Mouse (Mus musculus) ovary, postnatal 10 days (tissue): Measurements from ENCODE around the gene Tcte1.

ENCODE experiments used
- DNase-seq: peaks from one replicate; pipeline ENCODE4 v3.0.0; 2022; ENCODE audit warnings: low spot score

The Tcte1 gene

DNA sequence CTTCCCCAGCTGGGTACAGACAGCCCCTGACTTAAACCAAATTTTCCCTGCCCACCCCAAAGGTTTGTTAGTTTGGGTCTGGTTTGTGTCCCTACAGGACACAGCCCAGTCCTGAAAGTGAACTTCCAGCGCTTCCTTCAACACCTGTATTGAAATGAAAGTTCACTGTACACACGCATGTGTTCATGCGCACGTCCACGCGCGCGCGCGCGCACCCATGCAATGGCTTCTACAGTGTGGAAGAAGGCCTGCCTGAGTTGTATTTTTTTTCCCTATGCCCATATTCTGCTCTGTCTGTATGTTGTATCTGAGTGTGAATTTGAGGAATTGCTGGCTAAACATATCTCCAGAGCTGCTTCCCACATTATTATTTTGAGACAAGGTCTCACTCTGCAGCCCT is 41.9 kb downstream of the Tcte1 start:
- no peak for DNase-seq

DNA sequence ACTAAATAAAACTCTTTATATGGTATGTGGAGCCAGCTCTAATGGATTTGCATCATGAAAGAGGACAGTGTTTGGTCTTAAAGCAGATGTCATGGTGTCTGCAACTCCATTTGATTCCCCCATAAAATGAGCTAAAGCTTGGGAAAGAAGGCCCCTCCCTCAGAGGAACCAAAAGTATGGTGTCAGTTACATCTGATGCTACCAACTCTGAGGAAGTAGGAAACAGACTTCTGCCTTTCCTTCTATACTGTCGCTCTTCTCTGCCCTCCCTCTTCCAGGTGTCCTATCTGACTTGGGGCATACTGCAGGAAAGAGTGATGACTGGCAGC is 42.8 kb downstream of the Tcte1 start:
- no peak for DNase-seq

DNA sequence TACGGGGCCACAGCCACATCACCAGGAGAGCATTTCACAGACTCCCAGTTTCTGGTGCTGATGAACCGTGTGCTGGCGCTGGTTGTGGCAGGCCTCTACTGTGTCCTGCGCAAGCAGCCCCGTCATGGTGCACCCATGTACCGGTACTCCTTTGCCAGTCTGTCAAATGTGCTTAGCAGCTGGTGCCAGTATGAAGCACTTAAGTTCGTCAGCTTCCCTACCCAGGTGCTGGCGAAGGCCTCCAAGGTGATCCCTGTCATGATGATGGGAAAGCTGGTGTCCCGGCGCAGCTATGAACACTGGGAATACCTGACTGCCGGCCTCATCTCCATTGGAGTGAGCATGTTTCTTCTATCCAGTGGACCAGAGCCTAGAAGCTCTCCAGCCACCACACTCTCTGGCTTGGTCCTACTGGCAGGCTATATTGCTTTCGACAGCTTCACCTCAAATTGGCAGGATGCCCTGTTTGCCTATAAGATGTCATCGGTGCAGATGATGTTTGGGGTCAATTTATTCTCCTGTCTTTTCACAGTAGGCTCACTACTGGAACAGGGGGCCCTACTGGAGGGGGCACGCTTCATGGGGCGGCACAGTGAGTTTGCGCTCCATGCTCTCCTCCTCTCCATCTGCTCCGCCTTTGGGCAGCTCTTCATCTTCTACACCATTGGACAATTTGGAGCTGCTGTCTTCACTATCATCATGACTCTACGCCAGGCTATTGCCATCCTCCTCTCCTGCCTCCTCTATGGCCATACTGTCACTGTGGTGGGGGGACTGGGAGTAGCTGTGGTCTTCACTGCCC is 43.3 kb downstream of the Tcte1 start:
- no peak for DNase-seq

DNA sequence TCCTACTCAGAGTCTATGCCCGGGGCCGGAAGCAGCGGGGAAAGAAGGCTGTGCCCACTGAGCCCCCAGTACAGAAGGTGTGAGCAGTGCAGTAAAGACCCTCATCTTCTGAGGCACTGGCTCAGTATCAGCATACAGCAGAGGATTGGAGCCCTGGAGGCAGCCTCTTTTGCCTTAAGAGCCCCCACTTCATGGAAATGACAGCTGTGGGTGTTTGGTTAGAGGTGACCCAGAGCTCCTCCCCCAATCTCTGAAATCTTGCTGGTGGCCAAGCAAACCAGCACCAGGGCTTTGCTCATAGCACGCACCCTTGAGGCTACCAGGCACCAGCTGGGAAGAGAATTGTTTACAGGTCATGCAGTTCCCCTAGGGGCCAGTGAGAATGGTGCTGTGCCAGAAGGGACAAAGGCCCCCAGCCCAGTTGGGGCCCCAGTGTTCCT is 43.9 kb downstream of the Tcte1 start:
- DNase-seq: no peak

DNA sequence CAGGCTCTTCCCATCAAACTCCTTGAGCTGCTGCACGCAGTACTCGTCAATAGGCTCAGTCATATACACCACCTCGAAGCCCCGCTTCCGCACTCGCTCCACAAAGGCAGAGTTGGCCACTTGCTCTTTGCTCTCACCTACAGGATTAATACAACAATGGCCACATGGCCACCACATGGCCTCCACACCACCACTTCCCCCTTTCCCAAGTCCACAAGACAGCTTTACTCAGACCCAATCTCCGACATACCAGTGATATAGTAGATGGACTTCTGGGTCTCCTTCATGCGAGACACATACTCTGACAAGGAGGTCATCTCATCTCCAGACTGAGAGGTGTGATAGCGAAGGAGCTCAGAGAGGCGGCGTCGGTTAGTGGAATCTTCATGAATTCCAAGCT is 45.8 kb downstream of the Tcte1 start:
- no peak for DNase-seq

DNA sequence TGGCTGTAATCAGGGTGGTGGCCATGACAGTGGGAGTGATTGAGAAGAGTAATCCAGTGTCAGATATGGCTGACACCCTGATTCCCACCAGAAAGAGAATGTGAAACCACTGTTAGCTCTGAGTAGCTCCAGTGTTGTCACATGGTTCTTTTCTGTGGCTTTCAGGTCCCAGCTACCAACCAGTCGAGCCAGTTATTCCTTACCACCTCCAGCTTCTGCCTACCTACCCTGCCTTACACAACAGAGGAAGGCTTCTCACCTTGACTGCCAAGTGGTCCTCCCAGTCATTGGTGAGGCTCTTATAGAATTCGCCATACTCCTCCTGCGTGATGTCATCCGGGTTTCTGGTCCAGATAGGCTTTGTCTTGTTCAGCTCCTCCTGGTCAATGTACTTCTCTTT is 46.8 kb downstream of the Tcte1 start:
- no peak for DNase-seq

DNA sequence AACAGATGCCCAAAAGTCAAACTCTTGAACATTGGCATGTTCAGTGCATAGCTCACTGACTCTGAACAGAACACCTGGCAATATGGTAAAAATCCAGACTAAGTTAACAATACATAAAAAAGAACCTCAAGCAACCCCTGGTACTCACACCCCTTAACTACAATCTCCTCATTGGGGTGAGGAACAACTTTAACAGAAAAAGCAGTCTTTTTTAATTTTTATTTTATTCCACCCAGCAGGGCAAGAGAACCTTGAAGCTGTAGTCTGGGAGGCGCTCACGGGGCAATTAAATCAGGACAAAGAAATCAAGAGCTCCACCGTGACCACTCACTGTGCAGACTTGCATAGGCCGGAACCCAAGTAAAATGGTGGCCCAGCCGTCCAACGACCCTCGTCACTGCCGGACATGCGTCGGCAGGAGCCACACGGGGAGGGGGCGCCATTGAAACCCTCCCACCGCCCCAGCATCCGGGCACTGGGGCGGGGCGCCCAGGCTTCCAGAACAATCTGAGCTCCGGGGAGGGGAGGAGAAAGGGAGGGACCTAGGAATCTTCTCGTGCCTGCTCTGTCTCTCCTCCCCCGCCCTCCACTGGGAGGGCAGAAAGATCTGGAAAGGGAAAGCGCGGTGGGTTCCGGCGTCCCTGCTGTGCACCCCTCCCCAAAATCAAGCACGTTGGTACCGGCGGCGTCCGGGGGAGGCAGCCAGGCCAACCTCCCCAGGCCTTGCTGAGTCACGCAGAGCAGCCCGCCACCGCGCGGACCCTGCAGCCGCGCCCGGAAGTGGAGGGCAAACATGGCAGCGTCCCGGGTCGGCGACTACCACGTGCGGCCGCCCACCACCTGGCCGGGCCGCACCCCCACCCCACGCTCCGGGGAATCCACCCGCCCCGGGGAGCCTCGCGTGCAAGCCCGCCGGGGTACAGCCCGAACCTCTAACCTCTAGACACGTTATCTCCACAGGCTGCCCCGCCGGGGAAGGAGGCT is 49.2 kb downstream of the Tcte1 start:
- DNase-seq: no peak

DNA sequence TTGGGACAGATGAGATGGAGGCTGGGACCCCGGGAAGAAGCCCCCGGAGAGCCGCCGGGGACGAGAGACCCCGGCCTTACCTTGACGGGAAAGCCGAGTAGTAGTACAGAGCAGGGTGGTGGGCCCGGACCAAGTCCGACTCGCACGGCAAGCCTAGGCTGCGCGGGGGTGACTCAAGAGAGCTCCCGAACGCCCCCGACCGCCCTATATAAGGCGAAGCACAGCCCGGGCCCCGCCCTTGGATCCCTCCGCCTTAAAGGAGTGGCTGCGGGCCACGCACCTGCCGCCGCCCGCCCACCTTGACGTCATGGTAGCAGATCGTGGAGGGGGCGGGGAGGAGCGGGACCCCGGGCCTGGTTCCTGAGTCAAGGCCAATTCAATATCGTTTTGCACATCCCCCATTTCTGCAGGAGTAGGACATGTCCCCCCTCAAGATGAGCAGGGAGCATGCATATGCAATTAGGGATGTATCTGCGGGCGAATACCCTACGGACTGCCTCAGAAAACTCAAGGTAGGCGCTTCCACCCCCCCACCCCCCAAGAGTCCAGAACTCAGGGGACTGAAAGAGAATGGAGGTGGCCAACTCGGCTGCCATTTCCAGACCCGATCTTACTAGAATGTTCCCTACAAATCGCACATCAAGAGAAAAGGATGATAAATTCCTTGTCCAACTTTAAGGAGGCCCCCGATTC is 50.0 kb downstream of the Tcte1 start, which contains the start of gene Hsp90ab1:
Gene Hsp90ab1, minus strand, starts transcription at position 185 of the 693 bp plus-strand sequence.
- peak; percentile 99 for DNase-seq

DNA sequence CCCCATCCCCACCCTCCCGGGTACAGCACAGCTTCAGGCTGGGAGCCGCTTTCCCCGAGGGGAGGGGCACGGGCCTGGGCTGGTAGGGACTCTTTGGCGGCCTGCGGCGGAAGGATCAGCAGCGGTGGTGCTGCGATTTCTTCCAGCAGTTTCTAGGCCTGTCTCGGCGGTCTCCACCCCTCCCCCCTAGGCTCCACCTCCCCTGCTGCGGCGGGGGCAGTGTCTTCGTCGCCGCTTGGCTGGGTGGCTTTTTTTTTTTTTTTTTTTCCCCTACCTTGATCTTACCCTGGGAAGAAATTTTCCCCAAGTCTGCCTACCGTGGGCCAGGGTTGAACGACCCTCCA is 50.5 kb downstream of the Tcte1 start:
- DNase-seq: peak; percentile 93

DNA sequence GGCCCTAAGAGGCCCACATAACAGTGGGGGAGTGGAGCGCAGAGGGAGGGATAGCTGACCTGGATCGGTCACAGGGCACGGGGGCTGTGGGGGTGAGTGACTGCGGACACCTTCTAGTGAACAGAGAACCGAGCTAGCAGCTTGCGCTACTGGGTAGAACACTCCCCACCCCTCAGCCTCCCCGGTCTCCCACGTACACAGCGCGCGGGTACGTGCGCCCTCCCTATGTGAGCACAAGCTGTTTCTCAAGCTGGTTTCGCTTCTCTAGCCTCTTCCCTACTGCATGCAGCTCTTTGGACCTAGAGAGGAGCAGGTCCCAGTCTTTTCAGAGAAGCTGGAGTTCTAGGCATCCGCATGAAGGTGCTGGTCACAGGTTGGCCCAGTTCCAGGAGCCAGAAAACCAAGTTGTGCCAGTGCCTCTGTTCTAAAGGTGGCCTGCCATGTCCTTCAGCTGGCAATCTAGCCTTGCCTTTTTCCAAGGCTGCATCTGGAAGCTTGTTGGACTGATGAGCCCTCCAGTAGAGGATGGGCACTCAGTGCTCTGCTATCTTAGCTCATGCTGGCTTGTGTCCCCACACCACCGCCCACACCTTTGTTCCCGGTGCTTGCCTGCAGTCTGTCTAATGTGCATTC is 51.0 kb downstream of the Tcte1 start:
- DNase-seq: peak; percentile 55

DNA sequence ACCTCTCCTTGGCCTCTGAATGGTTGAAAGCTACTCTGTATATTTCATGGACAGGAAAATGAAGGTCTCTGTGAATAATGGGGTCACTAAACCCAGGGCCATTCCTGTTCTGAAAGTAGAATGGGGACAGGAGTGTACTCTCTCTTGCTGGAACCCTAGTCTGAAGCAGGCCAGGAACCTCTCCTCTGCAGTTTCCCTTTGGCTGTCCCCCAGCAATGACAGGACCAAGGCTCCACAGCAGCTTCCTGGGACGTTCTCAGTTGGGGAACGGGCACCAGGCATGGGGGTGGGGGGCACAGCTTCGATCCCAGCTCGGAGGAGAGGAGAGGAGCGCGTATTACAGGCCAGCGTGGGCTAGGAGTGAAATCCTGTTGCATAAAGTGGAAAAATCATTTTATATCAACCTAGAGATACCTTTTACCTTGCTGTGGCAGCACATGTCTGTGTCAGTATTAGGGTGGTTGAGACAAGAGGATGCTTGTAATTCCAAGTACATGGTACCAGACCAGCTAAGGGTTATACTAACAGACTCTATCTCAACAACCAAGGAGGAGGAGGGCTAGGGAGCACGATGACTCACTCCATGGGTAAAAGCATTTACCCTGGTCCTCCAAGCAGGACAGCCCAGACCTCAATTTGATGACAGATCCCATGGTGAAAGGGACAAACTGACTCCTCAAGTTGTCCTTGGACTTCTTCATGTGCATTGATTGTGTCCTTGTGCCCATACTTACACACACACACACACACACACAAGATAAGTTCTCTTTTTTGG is 52.1 kb downstream of the Tcte1 start:
- no peak for DNase-seq

DNA sequence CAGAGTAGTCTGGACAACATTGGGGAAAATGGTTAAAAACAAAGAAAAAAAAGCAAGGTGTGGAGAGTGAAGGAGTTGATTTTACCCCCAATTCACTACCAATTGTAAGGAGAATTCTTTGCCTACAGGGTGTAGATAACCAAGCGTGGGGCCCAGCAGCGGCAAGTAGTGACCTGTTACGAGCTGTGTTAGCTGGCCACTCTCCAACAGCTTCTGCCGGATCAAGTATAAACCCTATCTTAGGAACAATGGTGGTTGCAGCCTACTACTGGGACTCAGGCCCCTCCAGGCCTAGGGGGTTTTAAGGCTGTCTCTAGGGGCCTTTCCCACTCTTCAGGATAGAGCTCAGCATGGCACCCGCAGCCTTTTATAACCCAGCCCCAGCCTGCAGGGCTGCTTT is 55.0 kb downstream of the Tcte1 start:
- no peak for DNase-seq

DNA sequence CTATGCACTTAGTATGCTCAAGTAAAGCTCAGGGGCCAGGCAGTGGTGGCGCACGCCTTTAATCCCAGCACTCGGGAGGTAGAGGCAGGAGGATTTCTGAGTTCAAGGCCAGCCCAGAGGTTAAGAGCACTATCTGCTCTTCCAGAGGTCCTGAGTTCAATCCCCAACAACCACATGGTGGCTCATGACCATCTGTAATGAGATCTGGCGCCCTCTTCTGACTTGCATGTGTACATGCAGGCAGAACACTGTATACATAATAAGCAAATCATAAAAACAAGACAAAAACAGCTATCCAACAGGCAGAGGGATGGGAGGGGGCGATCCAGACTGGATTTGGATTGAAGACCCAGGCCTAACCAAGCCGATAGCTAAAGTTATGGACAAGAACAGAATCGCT is 55.6 kb downstream of the Tcte1 start:
- DNase-seq: no peak

DNA sequence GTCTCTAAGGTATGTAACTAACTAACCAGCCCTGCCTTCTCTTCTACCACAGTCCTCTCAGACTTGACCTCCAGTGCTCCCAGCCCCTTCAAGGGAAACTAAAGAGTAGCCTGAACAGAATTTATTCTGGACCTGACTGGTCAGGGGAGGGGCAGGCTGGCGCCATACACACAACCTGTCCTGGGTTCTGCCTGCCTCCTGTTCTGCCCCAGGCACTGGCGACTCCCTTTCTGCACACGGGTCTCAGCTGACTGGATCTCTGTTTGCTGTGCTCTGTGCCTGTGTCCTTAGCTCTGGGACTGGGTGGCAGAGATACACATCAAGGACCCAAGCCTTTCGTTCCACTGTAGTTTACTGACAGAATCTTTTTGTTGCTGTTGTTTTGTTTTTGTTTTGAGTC is 56.3 kb downstream of the Tcte1 start:
- no peak for DNase-seq

DNA sequence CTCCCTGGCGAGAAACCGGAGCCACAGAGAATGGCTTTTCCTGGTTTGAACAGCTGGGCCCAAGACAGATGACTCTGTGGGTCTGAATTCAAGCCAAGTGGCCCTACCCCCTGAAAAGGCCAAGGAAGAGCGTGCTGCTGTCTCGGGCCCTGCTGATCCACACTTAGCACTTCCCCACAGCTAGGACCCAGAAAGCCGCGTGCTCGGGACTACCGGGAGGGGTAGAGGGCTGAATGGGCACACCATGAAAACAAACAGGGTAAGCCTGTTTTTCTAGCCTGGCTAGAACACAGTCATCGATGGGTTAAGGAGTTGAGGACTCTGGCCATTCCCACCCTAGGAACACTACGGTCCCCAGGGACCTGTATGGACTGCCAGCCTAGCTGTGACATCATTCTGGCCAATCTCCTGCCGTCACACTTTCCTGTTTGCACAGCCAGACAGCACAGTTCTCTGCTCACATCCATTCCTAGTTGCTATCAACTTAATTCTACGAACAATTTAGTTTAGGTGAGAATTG is 57.8 kb downstream of the Tcte1 start:
- DNase-seq: no peak

DNA sequence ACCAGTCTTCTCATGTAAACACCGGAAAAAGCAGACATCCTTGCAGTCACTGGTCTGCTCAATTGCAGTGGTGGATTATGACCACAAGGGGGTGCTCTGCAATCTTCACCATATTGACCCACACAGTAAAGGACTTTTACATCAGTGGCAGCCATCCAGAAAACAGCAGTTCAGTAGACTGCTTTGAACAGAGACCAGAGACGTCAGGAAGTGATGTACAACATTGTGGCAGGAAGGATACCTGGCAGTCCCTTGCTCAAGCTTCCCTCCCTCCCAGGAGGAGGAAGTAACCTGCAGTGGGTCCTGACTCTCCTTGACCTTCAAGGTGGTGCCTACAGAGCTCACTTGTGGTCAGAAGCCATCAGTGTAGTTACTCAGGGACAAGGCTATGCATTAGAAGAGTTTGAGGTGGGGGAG is 58.3 kb downstream of the Tcte1 start:
- no peak for DNase-seq

DNA sequence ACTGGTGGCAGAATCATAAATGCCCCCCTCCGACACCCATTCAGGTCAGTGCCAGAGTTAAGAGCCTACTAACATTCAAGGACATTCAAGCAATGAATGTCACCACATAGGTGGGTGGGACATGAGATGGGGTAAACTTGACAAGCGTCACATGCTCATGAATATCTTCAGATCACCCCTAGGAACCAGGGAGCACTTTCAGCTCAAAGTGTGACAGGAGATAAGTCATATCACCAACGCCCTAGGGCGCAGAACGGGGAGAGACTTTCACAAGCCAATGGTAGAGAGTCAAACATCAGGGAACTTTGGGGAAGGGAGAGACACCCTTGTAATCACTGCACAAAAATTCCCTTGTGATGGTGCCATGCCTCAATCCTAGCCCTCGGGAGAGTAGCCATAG is 59.0 kb downstream of the Tcte1 start:
- DNase-seq: no peak

DNA sequence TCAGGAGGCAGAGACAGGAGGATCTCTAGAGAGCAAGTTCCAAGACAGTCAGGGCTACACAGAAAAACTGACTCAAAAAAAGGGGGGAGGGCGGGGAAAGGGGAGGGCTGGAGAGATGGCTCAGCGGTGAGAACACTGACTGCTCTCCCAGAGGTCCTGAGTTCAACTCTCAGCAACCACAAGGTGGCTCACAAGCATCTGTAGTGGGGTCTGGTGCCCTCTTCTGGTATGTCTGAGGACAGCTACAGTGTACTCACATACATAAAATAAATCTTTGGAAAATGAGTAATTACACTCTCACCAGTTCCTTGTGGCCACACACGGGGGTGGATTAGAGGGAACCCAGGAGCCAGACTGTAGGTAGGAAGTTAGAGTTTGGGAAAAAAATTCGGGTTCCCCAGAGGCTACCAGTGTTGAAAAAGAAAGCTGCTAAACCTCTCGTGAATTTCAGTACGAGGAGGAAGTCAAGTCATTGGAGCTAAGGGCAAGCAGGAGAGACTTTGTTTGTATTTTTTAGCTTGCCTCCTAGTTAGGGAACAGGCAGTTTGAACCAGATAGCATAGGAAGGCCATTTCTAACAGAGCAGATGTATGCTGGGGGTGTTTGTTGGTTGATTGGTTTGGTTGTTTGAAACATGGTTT is 59.6 kb downstream of the Tcte1 start:
- no peak for DNase-seq

DNA sequence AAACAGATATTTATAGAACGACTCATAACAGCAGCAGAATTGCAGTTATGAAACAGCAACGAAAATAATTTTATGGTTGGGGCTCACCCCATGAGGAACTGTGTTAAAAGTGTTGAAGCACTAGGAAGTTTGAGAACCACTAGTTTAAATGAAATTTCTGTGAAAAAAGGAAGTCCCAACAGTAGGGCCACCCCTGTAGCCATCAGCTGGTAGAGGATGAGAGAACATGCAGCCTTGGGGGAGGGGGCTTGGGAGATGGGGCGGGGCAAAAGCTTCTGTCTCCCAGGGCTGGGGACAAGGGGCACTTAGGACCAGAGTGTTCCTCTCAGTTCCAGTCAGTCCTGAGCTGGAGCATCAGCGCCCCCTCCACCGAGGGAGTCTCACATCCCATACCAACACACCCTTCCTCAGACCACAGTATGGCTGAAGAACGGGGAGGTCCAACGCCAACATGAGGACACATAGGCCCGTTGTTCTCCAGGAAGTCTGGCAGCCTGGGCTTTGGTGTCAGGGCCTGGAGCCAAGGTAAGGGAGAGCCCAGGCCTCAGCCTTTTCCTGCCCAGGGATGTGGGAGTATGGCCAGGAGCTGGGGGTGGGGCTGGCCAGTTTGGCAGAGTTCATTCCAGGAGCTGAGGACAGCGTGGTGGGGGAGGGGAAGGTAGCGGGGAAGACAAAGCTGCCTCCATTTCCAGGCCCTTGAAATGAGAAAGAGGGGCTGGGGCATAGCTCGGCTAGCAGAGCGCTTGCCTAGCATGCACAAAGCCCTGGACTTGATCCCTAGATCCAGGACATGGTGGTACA is 61.1 kb downstream of the Tcte1 start:
- DNase-seq: peak; percentile 61
